Mouse (Mus musculus): ENCODE results near the gene Rabggtb. TPM values are rescaled to one million over a fixed set of nuclear protein-coding genes. Genes with fewer than 3 reads are reported as not detected.

Gene Rabggtb
- total and polyA plus RNA-seq, 3 experiments = 223 to 316 (median 256) TPM

GRCm38 (mm10) chr3:153911197-153911881 is 1.5 kb downstream of the Rabggtb start (continued):
- TF ChIP-seq JUND (conservative IDR thresholded peaks at IDR 0.05; ENCODE audit: low read depth, low read length) = no peak
- no peak for TF ChIP-seq GABPA (IDR thresholded peaks at IDR 0.05; ENCODE audit: insufficient replicate concordance, low read depth, low read length)
- peak; percentile 68; the same call in 1 of the 2 replicates for TF ChIP-seq ZMIZ1 (IDR thresholded peaks at IDR 0.05; ENCODE audit: low read depth, low read length)
- 0 out of 2 replicates have a peak, but pooled peaks have one; percentile 9 for TF ChIP-seq BHLHE40 (IDR thresholded peaks at IDR 0.05; ENCODE audit: low read depth, low read length)

- Histone ChIP-seq H3K27ac (ENCODE audit: insufficient read depth, low read depth) (peak overlapping the region; percentile 12), H3K79me2 (replicated peaks; ENCODE audit: control insufficient read depth, extremely low read depth, insufficient read depth, poor library complexity, severe bottlenecking) (peaks cover 54% of the 10 kb centered on the region), H3K27me3 (replicated peaks) (no peaks in the 10 kb centered on the region), H3K36me3 (replicated peaks in 1 of 2; ENCODE audit: control insufficient read depth in 1 of 2, insufficient read depth in 1 of 2, low read length in 1 of 2) (peaks cover 56 to 66% of the 10 kb centered on the region in 2 experiments), H3K9ac (ENCODE audit: insufficient read depth, low read depth) (peak overlapping the region; percentile 99), H3K4me3 (replicated peaks in 1 of 3; ENCODE audit: low read depth in 2 of 3, low read length in 2 of 3, poor library complexity in 1 of 3) (peak overlapping the region; percentile 69 to 99 (median 93)), H3K4me1 (ENCODE audit: control insufficient read depth in 1 of 2, insufficient read depth in 2 of 2) (peaks cover 9 to 45% of the 10 kb centered on the region in 2 experiments), H3K4me2 (ENCODE audit: insufficient read depth, low read depth, poor library complexity, severe bottlenecking) (peak overlapping the region; percentile 63), H3K9me3 (replicated peaks; ENCODE audit: low read length) (no peaks in the 10 kb centered on the region)
- in situ Hi-C loops (cut with MboI; ENCODE audit: low pct_ligation_motif_present, low pct_unique_long_range_greater_than_20kb, low sequenced_read_pairs) = no loop called here
- no peak for DNase-seq (ENCODE audit: extremely low read depth)
- no peak for TF ChIP-seq UBTF (IDR thresholded peaks at IDR 0.05; ENCODE audit: low read depth, low read length)
- TF ChIP-seq MYC (IDR thresholded peaks at IDR 0.05; ENCODE audit: low read depth, low read length) = 0 out of 2 replicates have a peak, but pooled peaks have one; percentile 15
- peak; percentile 25; the same call in 1 of the 2 replicates for TF ChIP-seq POLR2A (IDR thresholded peaks at IDR 0.05; ENCODE audit: low read depth, low read length)
- dilution Hi-C loops (cut with MboI; ENCODE audit: extremely low pct_ligation_motif_present, extremely low pct_unique_long_range_greater_than_20kb, low sequenced_read_pairs) = no loop called here
Measured at GRCm38 (mm10) chr3:153910489-153910888, 2.3 kb downstream of the Rabggtb start.

GRCm38 (mm10) chr3:153908919-153909318 is 3.9 kb downstream of the Rabggtb start:
- peaks cover 6 to 46% of the 10 kb centered on the region in 2 experiments for H3K4me1 ChIP-seq (ENCODE audit: control insufficient read depth in 1 of 2, insufficient read depth in 2 of 2)
- peak overlapping the region; percentile 63 for H3K4me2 ChIP-seq (ENCODE audit: insufficient read depth, low read depth, poor library complexity, severe bottlenecking)
- peaks cover 66 to 81% of the 10 kb centered on the region in 2 experiments for H3K36me3 ChIP-seq (replicated peaks in 1 of 2; ENCODE audit: control insufficient read depth in 1 of 2, insufficient read depth in 1 of 2, low read length in 1 of 2)
- H3K27ac ChIP-seq (ENCODE audit: insufficient read depth, low read depth) = no peak overlapping the region
- peak; percentile 33; the same call in 1 of the 2 replicates for TF ChIP-seq MXI1 (IDR thresholded peaks at IDR 0.05; ENCODE audit: low read depth, low read length)
- TF ChIP-seq CHD1 (IDR thresholded peaks at IDR 0.05; ENCODE audit: low read depth, low read length) = 0 out of 2 replicates have a peak, but pooled peaks have one; percentile 35
- TF ChIP-seq MYC (IDR thresholded peaks at IDR 0.05; ENCODE audit: low read depth, low read length) = no peak
- TF ChIP-seq CHD2 (IDR thresholded peaks at IDR 0.05; ENCODE audit: low read length) = 0 out of 2 replicates have a peak, but pooled peaks have one; percentile 46
- 0 out of 2 replicates have a peak, but pooled peaks have one; percentile 25 for TF ChIP-seq SIN3A (IDR thresholded peaks at IDR 0.05; ENCODE audit: low read length)
- TF ChIP-seq ELF1 (IDR thresholded peaks at IDR 0.05; ENCODE audit: low read depth, low read length) = no peak
- TF ChIP-seq POLR2AphosphoS2 (IDR thresholded peaks at IDR 0.05; ENCODE audit: low read depth, low read length) = peak; percentile 67; the same call in 1 of the 2 replicates
- no peaks in the 10 kb centered on the region for H3K9me3 ChIP-seq (replicated peaks; ENCODE audit: low read length)
- H3K4me3 ChIP-seq (replicated peaks in 1 of 3; ENCODE audit: low read depth in 2 of 3, low read length in 2 of 3, poor library complexity in 1 of 3) = peak overlapping the region; percentile 27 to 99 (median 69)
- DNase-seq (ENCODE audit: extremely low read depth) = no peak
- no peaks in the 10 kb centered on the region for H3K27me3 ChIP-seq (replicated peaks)
- peaks cover 54% of the 10 kb centered on the region for H3K79me2 ChIP-seq (replicated peaks; ENCODE audit: control insufficient read depth, extremely low read depth, insufficient read depth, poor library complexity, severe bottlenecking)
- dilution Hi-C loops (cut with MboI; ENCODE audit: extremely low pct_ligation_motif_present, extremely low pct_unique_long_range_greater_than_20kb, low sequenced_read_pairs) (no loop called here), in situ Hi-C loops (cut with MboI; ENCODE audit: low pct_ligation_motif_present, low pct_unique_long_range_greater_than_20kb, low sequenced_read_pairs) (no loop called here)
- peak overlapping the region; percentile 99; the same call in 1 of the 2 replicates for H3K9ac ChIP-seq (ENCODE audit: insufficient read depth, low read depth)

Data from CH12.LX (cell line).